Mouse (Mus musculus): ENCODE measurements around the gene Dnm1.

Dnm1 gene

DNA sequence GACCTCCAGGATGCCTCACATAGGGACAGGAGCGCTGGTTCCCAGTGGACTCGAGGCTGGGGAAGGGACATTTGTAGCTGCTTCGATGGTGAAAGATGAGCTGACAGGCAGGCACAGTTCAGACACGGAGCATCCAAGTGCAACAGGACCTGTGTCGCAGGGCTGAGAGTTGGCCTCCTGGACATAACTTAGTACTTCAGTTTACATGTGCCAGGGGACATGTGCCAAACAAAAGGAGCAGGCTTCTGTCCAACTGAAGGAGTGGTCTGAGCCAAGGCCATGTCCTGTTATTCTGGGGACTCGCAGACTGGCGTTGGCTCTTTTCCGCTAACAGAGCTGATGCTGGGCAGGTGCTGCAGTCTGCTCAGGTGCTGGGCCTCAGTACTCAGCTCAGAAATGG lies 58.8 kb downstream of the Dnm1 start:
- POLR2A ChIA-PET = interaction anchor here in 2 of 4 experiments (0.8 to 2.4 kb wide), 8 partner anchors 10 to 120 kb away, joined by 3 to 7 read pairs (median 4); no protein-coding TSS in a partner anchor
- CTCF ChIA-PET = interaction anchor here (0.5 to 3.5 kb wide), 9 partner anchors 10 to 329 kb away, joined by 3 to 18 read pairs (median 8); no protein-coding TSS in a partner anchor

DNA sequence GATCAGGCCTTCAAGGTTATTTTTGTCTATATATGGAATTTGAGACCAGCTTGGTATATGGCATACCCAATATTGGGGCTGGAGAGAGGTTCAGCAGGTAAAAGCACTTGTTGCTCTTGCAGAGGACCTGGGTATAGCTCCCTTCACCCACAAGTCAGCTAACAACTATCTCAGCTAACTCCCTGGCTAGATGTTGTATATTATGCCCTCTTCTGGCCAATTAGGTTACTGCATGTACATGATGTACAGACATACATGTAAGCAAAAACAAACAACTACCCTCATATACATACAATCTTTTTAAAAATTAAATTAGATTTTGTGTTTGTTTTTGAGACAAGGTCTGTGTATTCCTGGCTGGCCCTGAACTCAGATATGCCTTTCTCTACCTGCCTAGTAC lies 63.6 kb downstream of the Dnm1 start:
- ChIA-PET POLR2A (interaction anchor here (0.5 to 1.7 kb wide), 13 partner anchors 10 to 390 kb away, joined by 3 to 5 read pairs (median 3); no protein-coding TSS in a partner anchor), CTCF (interaction anchor here (0.5 to 2.4 kb wide), 25 partner anchors 9 to 218 kb away, joined by 3 to 26 read pairs (median 4); no protein-coding TSS in a partner anchor)

DNA sequence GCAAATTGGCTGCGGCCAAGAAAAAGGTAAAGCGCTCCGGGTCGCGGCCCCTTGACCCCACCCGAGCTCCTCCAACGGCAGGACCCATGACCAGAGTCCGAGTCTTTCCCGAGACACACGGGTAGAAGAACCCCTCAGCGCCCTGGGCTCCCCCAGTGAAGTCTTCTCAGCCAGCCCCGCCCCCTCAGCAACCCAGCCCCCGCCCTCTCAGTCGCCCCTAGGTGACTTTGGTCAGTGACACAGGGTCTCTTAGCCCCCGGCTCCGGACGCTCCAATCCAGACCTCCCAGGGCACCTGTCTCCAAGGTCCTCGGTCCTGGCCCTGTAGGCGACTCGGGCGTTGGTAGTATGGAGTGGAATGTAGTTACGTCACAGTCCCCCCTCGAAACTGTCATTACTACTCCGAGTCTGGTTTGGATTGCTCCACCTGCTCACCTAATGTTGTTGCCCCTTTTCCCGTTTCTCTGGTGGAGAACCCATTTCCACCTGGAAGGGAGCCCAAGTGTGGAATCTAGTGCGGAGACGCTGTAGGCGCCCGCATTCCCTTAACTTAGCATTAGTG lies 64.7 kb downstream of the Dnm1 start:
- POLR2A ChIA-PET = interaction anchor here (0.5 to 2.2 kb wide), 72 partner anchors 8 to 835 kb away, joined by 3 to 14 read pairs (median 4); partner anchors contain the start of genes Uck1 (in 2 of the 4), 1110008P14Rik (in 1 of the 4), Abl1 (in 1 of the 4) and Fam78a (in 1 of the 4)
- CTCF ChIA-PET = interaction anchor here (0.8 to 2.4 kb wide), 24 partner anchors 9 to 200 kb away, joined by 3 to 16 read pairs (median 5); no protein-coding TSS in a partner anchor

DNA sequence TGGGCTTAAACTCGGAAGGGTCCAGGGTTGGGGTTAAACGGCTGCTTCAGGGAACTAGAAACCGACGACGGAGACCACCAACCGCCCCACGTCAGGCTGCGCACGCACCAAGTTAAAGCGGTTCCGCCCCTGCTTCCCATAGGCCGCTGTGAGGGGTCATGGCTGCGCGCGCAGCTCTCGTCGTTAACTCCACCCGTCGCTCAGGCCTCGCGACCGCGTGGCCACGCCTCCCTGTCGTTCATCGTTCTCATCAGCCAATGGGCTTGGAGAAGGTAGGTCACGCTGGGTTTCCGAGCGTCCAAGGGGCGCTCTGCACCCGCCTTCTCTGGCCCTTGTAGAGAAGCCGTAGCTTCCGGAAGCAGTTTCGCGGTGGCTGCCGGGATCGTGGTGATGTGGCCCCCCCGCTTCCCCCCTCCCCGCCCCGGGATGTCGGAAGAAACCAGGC lies 65.2 kb downstream of the Dnm1 start, which contains the start of gene Swi5:
Swi5 (minus strand) TSS at position 153 of the 445 bp plus-strand sequence.
- POLR2A ChIA-PET = interaction anchor here (0.5 to 2.2 kb wide), 79 partner anchors 8 to 834 kb away, joined by 3 to 14 read pairs (median 4); partner anchors contain the start of genes Uck1 (in 2 of the 4), 1110008P14Rik (in 1 of the 4), Abl1 (in 1 of the 4) and Fam78a (in 1 of the 4)

DNA sequence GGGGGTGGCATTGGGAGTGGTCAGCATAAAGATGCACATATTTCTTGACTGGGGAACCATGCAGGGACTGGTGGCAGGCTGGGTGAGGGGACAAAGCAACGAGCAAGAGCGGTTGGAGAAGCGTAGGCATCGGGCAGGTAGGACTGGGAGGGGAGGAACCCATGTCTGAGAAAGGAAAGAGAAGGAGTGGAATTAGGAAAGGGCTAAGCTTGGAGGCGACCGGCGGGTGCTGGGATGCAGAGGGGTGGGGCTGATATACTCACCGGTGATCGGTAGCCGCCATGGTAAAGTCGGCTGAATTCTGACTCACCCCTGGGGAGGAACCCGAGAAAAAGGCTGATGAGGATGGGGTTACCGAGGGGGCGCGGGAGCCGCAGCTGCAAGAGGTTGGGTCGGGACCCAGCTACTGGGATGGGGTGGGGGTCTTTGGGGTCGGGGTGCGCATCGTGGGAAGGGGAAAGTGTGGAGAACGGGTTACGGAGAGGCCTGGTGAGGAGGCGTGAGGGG lies 65.8 kb downstream of the Dnm1 start, which contains the start of gene Golga2:
Golga2 (plus strand) TSS at position 51 of the 507 bp plus-strand sequence.
- ChIA-PET CTCF (interaction anchor here (0.6 to 2.4 kb wide), 20 partner anchors 10 to 199 kb away, joined by 3 to 16 read pairs (median 5); no protein-coding TSS in a partner anchor), POLR2A (interaction anchor here in 3 of 4 experiments (0.5 to 2.2 kb wide), 80 partner anchors 7 to 889 kb away, joined by 3 to 14 read pairs (median 4); partner anchors contain the start of genes Uck1 (in 2 of the 3), 1110008P14Rik (in 1 of the 3), Abl1 (in 1 of the 3) and Nup214 (in 1 of the 3))

More for the DNA sequence above, 65.2 kb downstream of the Dnm1 start, which contains the start of gene Swi5:
- CTCF ChIA-PET = interaction anchor here (0.8 to 2.4 kb wide), 20 partner anchors 9 to 201 kb away, joined by 3 to 16 read pairs (median 4); no protein-coding TSS in a partner anchor

DNA sequence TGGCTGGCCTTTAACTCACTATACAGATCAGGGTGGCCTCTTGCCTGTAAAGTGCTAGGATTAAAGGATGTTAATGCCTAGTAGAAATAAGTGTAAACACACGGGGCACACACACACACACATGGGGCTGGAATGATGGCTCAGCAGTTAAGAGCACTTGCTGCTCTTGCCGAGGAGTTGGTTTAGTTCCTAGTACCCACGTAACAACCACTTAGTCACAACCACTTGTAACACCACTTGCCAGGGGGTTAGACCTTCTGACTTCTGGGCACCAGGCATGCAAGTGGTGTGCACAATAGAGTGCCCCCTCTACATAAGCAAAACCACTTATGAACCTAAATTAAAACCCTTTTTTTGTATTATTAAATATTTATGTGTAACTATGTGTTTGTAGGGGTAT lies 69.2 kb downstream of the Dnm1 start:
- ChIA-PET CTCF (interaction anchor here in 2 of 4 experiments (1.6 to 2.2 kb wide), 2 partner anchors 150 kb away, joined by 7 to 8 read pairs; no protein-coding TSS in a partner anchor), POLR2A (interaction anchor here in 2 of 4 experiments (1.3 to 2.2 kb wide), 4 partner anchors 21 to 146 kb away, joined by 3 to 6 read pairs (median 5); no protein-coding TSS in a partner anchor)

DNA sequence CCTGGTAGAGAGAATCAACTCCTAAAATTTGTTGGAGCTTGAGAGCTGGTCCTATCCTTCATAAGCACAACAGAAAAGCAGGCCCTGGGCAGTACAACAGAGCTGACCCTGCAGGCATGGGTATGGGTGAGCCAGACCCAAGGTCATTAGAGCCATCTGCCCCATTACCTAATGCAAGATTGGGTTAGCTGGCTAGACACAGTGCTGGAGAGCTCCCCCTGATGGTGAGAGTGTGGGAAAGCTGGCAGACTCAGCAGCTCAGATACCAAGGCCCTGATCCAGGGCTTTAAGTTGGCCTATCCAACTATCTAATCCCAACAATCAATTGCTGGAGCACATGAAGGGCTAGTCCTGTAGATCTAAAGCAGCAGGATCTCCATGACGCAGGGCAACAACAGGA lies 70.4 kb downstream of the Dnm1 start:
- CTCF ChIA-PET = interaction anchor here (0.5 to 2.5 kb wide), 52 partner anchors 10 to 504 kb away, joined by 3 to 27 read pairs (median 4); partner anchors contain the start of genes 1110008P14Rik (in 1 of the 4), Dnm1 (in 1 of the 4), Slc25a25 (in 1 of the 4) and Uck1 (in 1 of the 4)
- POLR2A ChIA-PET = interaction anchor here (0.5 to 2.2 kb wide), 30 partner anchors 10 to 1297 kb away, joined by 3 to 9 read pairs (median 3); no protein-coding TSS in a partner anchor

DNA sequence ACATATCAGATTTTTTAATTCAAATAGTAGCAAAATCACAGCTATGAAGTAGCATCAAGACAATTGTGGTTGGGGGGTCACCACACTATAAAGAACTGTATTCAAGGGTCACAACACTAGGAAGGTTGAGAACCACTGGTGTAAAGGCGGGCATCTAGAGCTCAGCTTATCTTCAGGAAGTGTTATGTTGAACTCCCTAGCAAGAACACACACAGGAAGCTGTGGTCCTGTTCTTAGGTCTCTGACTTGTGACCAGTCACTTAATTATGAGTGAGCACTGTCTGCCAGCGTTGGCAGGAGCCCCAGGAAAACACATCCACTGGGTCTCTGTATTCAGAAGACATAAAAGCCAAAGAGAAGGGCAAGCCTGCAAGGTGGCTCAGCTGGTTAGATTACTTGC lies 70.8 kb downstream of the Dnm1 start:
- ChIA-PET CTCF (interaction anchor here (0.5 to 2.5 kb wide), 46 partner anchors 9 to 223 kb away, joined by 3 to 27 read pairs (median 4); partner anchors contain the start of genes 1110008P14Rik (in 1 of the 4), Slc25a25 (in 1 of the 4) and Uck1 (in 1 of the 4)), POLR2A (interaction anchor here (0.6 to 2.2 kb wide), 28 partner anchors 9 to 273 kb away, joined by 3 to 9 read pairs (median 3); no protein-coding TSS in a partner anchor)

DNA sequence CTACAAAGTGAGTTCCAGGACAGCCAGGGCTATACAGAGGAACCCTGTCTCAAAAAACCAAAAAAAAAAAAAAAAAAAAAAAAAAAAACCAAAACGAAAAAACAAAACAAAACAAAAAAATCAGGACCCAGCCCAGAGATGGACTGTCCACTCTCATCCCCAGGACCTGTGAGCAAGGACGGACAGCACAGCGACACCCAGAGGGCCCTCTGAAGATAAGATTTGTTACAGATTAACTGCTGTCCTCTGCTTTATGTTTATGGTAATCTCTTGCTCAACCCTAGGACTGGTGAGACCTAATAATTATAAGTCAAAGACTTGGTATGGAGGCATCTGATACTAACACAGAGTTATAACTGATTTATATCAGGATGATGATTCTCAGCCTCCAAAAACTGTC lies 77.3 kb downstream of the Dnm1 start:
- POLR2A ChIA-PET = interaction anchor here in 1 of 4 experiments (1.1 kb wide), 1 partner anchor 14 kb away, joined by 3 read pairs; no protein-coding TSS in a partner anchor
- CTCF ChIA-PET = no interaction called here

DNA sequence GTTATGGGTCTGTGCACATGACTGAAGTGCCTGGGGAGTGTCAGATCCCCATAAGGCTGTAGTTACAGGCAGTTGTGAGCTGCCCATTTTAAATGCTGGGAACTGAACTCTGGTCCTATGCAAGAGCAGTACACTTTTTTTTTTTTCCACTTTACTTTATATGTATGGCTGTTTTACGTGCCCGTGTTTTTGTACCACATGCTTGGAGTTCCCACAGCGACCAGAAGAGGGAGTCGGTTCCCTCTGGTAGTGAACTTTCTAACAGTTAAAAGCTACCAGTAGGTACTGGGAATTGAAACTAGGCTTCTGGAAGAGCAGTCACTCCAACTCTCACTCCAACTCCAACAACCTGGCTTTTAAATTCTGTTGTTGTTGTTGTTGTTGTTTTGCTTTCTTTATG lies 92.5 kb downstream of the Dnm1 start:
- POLR2A ChIA-PET = interaction anchor here (0.5 to 1.5 kb wide), 16 partner anchors 12 to 721 kb away, joined by 3 to 9 read pairs (median 3); partner anchors contain the start of genes Swi5 (in 2 of the 4), Golga2 (in 1 of the 4) and Slc2a8 (in 1 of the 4)
- CTCF ChIA-PET = interaction anchor here (0.6 to 2.1 kb wide), 45 partner anchors 8 to 1996 kb away, joined by 3 to 27 read pairs (median 4); partner anchors contain the start of genes 1110008P14Rik (in 1 of the 4), Ciz1 (in 1 of the 4), St6galnac4 (in 1 of the 4) and Swi5 (in 1 of the 4)

DNA sequence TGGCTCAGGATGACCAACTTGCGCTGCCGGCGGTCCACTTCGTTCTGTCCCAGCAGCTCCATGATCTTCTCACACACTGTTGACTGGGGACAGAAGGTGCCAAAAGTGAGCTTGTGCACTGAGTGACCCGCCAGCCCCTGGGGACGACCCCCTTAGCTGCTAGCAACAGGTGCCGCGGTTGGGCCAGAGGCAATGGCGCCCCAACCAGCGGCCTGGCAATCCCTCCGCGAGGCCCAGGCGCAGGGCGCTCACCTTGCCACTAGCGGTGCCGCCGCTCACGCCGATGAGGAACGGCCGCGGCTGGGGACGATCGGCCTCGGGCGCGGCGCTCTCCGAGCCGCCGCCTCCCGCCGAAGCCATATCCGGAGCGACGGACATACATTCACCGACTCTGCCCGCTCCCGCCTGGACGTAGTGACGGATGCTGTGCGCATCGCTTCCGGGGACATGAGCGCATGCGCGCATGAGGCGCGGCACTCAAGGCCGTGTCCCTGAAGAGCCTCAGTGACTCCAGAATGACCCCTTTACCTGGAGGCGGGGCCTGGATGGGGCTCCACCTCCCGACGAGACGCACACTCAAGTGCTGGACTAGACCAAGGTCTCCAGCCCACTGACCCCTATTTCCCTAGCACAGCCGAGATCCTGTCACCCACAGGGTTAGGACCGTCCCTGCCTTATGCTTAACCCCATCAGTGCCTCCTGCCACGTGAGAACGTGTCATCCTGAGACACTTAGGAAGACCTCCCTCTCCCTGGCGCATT lies 93.3 kb downstream of the Dnm1 start, which contains the start of gene Uck1:
Uck1 (minus strand) TSS at position 503 of the 761 bp plus-strand sequence.
- POLR2A ChIA-PET = interaction anchor here in 2 of 4 experiments (0.6 to 1.6 kb wide), 10 partner anchors 23 to 95 kb away, joined by 3 to 9 read pairs (median 4); partner anchors contain the start of genes Swi5 (in 2 of the 2) and Golga2 (in 1 of the 2)
- CTCF ChIA-PET = interaction anchor here (0.7 to 2.1 kb wide), 15 partner anchors 8 to 229 kb away, joined by 3 to 27 read pairs (median 4); partner anchors contain the start of gene 1110008P14Rik (in 1 of the 4)

DNA sequence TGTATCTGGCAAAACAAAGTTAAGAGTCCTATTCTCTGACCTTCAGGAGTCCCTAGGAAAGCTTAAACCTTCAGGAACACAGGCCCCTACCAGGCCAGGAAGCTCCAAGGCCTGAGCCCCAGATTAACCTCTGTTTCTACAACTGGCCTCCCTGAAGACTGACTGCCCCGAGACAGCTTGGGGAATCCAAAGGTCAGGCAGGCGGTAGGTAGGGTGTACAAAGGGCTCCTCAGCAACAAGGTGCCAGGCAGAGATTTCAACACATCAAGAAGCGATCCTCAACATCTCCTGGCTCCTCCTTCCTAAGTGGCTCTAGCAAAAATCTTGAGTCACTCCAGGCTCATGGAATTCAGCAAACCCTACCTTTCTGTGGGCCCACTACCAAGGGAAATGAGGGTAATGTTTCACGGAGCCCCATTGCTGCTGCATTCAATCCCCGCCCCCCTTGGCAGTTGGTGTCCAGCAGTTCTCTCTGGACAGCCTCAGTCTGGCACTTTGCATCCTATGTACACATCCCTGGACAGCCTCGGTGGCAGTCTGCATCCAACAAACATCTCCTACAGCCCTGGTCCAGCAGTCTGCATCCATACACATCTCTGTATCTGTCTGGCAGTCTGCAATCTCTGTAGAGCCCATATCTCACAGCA lies 94.1 kb downstream of the Dnm1 start:
- CTCF ChIA-PET = interaction anchor here in 2 of 4 experiments (1.3 to 2.1 kb wide), 3 partner anchors 22 to 49 kb away, joined by 3 to 27 read pairs (median 4); no protein-coding TSS in a partner anchor

More for the DNA sequence above, 94.1 kb downstream of the Dnm1 start:
- POLR2A ChIA-PET = interaction anchor here in 2 of 4 experiments (0.9 to 1.6 kb wide), 6 partner anchors 22 to 94 kb away, joined by 3 to 4 read pairs (median 4); partner anchors contain the start of gene Swi5 (in 2 of the 2)

Measured in embryonic stem cell, embryonic (primary cell).